Mouse (Mus musculus) adrenal gland, adult 8-10 months (tissue): Measurements from ENCODE around the gene Tll1. TPM values are rescaled to one million over a fixed set of nuclear protein-coding genes. Genes with fewer than 3 reads are reported as not detected.

ENCODE experiments used
- DNase-seq: peaks from one replicate; pipeline ENCODE4 v3.0.0; 2022
- total RNA-seq, 4 experiments: library from RNA; stranded (reverse); gene quantifications; 2 replicates each; pipeline ENCODE4 v1.2.4; 2022

Gene Tll1
- total RNA-seq: 1 to 10 TPM; 2.9 to 4.9 (median 4.4) TPM

DNA sequence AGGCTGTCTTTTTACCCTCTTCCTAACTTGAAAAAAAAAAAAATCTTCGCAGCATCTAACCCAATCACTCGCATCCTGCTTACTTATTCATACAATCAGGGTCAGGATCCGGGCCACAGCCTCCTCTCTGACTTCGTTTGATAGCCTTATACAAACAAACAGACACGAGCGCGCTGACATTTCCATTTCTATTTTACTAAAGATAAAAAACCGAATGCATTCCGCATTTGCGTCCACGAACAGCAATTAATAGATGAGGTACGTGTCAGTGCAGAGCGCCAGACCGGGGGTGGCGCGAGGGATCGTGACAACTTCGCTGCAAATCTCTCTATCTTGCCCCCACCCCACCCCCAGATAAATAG, at the start of gene Tll1:
Gene Tll1, minus strand, starts transcription at position 248 of the 362 bp plus-strand sequence.
- DNase-seq: no peak

DNA sequence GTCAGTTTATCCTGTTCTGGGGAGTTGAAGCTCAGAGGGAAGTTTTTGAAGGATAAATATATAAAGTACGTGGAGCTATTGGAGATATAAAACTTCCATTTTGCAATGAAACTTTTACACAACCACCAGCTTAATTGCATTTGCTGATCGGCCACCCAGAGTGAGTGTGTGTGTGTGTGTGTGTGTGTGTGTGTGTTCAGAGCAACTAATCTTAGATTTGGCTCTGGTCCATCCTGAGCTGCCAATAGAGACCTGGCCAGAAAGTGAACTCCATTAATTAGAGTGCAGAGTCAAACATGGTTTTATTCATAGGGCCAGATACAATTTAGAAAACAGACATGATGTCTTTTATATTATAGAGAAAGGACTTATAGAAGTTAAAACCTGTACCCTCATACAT, 32.6 kb upstream of the Tll1 start:
- DNase-seq: no peak

DNA sequence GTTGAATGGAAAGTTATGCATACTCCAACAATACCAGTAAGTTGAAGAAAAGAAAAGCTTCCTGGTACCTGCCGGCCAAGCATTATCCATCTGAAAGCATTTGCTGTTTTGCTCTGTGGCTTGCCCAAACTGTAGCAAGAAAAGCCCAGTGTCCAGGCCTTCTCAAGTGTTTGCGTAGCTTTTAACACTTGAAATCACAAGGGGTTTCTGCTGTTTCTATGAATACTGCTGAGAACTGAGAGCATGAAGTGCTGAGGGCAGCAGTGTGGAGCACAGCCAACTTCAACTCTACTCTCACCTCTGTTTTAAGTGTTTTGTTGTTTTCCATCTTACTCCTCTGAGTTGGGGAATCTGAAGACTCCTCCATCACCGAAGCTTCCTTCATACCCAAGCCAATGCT, 15.5 kb upstream of the Tll1 start:
- DNase-seq: no peak

DNA sequence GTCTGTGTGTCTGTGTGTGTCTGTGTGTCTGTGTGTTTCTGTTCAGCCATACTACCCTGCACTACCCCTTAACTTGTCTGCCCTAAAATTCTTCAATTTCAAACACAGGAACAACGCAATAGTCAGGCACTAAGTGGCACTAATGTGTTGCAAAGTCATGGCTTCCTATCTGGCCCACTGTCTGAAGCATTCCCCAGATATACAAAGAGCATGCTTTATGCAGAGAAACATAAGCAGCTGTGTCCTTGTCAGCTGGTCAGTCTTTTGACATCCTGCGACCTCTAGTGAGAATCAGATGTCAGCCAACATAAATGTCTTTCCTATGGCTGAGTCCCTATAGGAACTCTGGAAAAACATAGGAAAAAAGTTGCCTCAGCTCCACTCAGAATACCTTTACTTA, 11.6 kb upstream of the Tll1 start:
- DNase-seq: no peak

DNA sequence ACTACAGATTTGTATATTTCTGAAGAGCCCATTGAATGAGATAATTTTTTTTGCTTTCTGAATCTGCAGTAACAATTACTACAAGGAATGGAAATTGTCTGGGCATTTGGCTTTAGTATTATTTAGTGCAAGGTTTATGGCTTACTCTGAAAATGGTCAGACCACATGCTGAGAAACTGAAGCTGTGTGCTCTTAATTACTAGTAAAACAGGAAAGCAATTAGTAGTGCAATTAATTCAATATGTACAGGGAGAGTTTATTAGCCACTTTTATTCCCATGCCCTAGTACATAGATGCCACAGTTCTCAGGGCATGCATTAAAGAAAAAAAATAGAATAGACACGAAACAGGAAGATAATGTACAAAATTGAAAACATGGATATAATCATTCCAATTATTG, 10.2 kb upstream of the Tll1 start:
- no peak for DNase-seq

DNA sequence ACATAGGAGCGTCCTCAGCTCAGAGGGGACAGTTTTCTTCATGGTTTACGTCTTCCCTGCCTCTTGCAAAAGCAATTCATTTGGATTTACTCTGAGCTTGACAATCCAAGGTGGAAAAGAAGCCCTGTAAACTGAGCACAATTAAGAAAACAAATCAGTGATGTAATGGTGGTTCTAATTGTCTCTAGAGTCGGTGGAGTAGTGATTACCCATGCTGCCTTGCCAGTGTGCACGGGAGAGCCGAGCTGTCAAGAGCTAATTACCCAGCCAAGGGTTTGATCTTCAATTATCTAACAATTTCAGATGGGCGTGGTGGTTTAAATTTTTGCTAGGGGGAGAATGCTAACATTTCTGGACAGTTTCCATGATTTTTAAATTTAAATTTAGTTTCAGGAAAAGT, 9.3 kb upstream of the Tll1 start:
- no peak for DNase-seq

DNA sequence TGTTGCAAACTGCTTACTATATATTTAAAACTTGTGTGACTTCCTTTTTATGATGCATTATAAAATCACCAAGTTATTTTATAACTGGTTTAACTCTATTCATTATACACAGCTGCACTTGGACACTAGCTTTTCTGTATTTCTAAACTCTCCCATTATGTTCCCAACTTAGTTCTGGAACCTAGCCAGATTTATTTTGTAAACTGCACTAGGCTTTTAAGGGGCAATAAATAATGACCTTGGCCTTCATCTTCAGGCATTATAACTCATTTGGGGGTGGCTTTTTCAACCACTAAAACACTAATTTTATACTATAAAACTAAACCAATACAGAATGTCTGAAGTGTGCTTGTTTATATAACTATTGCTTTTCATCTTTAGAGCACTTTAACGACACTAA, 8.8 kb upstream of the Tll1 start:
- DNase-seq: no peak

DNA sequence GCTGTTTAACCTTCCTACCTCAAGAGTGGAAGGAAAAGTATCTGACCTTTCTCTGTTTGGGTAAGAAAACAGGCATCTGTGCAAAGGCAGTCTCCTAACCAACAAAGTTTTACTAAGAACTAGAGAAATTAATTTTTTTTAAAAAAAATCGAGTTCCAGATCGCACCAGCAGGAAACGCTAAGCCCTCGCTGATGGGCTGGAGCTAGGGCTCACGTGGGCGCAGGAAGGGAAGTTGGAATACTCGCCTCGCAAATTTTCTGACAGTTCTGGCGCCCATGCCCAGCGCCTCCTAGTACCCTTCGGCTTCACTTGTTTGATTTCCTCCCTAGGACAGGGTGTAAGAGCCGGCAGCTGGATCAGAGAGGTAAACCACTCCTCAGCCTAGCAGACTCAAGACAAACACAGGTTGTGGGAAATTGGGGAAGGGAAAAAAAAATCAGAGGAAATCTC, 365 bp upstream of the Tll1 start:
- peak; percentile 10 for DNase-seq

DNA sequence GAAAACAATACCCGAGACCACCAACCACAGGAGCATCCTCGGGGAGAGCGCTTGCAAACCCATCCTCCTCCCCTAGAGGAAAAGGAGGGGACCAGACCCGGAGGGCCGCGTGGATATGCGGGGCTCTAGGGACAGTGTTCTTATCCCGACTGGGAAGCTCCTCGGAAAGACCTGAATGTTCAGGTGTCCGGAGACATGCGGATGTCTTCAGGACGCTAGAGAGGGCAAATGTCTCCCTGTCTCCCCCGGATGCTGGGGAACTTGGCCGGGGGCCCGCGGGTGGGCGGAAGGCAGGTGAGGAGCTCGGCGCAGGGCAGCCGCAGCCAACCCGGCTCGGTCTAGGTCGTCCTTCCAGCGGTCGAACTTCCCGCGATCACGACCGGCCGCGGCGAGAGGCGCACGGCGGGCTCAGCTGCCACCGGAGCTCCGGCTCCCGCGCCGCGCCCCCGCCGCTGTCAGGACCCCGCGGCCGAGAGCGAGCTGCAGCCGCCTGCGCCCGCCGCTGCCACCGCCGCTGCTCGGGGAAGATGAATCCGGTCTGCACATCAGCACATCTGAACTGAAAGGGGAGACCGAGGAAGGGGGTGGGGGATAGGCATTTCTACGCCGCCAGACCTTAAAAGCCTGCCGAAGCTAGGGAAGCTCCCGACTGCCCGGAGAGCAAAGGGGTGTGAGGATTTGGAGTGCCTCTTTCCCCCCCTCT, 599 bp downstream of the Tll1 start:
- DNase-seq: no peak

DNA sequence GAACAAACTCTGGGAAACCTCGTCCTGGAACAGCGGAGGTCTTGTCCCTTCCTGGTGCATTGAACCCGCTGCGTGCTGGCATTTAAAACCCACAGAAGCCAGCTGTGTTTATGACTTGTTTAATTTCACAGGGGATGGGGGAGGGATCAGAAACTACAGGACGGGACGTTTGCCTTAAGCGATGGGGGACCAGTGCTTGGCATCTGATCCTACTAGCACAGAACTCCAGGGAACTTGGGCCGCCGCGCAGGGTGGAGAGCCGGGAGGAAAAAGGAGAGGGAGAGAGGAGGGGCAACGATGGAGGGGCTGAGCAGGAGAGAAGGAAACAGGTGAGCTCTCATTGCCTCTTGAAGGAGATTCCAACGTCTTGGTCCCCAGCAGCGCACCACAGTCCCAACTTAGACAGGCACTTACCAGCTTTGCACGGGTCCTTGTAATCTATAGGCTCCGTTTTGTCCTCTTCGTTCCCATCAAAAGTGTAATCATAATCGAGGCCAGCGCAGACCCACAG, 1.2 kb downstream of the Tll1 start:
- no peak for DNase-seq

DNA sequence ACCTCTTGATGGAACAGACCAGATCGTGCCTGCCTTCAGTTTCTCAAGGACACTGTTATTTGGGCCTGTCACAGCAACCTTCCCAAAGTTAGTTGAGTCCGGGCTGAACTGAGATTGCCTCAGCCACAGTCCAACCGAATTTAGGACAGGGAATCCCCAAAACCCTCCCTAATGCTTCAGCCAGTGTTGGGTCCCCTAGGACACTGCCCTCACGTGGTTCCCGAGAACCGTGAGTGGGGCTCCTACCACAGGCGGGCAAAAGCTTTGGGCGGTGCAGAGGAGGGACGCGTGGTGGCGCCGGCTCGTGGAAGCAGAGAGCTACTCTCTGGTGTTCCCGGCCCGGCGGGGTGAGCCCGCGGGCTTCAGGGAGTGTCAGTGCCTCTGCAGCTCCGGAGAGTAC, 1.9 kb downstream of the Tll1 start:
- peak; percentile 23 for DNase-seq

DNA sequence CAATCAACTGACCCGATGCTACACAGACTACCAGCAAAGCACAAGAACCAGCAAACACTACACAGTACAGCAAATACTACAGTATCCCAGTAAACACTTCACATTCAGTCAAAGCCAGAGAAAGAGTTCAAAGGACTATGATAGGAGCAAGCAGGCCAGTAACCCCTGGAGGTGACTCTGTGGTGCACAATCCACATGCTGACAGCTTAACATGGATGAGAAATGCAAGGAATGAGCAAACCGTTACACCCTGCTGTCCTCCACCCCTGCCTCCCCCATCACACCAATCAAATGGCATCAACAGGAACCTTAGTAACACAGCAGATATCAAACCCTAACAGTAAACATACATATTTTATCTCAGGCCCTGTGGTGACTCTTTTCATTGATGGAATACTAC, 7.7 kb downstream of the Tll1 start:
- no peak for DNase-seq

DNA sequence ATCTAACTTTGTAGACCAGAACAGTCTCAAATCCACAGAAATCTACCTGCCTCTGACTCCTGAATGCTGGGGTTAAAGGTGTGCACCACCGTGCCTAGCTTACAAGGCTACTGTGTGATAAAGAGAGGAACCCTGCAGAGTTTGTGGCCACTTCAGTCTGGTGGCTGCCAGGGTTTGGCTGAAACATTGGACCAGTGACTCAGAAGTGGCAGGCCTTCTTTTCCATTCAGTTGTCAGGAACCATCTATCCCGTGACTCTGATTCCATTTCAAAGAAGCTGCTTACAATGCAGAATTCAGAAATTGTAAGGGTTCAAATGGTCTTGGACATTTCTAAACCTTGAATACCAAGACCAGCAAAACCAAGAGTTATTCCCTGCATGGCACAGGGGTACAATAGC, 12.7 kb downstream of the Tll1 start:
- no peak for DNase-seq

DNA sequence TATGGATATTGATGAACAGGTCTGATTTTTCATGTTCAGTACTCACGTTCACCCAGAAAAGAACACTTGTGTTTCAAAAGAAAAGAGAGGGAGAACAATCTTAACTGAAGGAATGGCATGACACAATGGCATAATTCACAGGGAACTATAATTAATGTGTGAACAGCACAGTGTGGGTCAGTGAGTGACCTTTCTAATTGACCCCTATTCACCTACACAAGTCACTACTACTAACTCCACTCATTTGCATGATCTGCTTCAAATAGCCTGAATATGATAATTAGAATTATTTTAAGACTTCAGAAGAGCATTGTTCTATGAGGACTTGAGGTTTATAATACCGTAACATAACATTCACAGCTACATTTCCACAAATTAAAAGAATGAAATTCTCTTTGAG, 18.2 kb downstream of the Tll1 start:
- DNase-seq: no peak

DNA sequence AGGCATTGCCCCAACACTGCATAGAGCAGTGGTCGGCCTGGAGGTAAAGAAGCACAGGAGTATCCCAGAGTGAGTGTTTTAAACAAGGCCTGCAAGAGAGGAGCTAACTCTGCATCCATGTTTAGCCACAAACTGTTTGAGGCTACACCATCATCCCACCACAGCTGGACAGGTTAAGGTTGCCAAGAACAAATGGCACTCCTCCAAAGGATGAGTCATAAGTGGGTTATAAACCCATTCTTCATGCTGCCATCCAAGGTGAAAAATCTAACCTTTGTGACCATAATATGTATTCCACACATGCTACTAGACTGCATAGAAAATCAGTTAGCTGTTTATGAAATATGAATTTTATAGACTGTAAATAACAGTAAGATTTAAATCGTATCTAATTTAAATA, 29.1 kb downstream of the Tll1 start:
- DNase-seq: no peak

DNA sequence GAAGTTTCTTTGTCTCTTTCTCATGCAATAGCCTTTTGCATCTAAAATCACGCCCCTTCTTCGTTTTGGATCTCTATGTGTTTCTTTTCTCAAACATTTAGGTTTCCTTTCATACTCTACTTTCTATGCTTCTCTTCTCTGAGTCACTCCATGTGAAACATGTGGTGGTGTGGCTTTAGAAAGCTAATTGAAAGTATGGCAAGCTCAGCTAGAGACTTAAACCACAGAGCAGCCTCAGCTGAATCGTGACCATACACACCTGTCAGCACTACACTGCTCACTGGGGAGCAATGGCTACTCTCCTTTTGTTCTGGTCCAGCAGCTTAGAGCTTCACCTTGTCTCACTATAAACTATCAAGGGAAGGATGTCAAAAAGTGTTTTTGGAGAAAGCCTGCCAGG, 31.2 kb downstream of the Tll1 start:
- DNase-seq: no peak

DNA sequence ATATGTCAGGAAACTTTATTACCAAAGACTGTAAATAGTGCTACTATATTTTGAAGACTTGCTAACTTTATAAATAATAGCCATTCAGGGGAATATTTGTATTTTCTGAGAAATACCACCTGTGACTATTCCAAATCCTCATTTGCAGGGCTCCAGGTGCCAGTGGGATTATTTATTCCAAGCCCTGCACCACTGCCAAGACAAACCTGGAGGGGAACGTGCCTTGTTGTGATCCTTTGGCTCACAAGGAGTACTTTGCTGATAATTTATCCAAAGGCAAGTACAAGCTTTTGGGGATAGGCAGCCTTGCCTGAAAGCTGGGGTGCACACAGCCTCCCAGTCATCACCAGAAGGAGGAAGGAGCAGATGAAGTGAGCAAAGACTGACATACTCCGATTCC, 32.3 kb downstream of the Tll1 start:
- DNase-seq: no peak

DNA sequence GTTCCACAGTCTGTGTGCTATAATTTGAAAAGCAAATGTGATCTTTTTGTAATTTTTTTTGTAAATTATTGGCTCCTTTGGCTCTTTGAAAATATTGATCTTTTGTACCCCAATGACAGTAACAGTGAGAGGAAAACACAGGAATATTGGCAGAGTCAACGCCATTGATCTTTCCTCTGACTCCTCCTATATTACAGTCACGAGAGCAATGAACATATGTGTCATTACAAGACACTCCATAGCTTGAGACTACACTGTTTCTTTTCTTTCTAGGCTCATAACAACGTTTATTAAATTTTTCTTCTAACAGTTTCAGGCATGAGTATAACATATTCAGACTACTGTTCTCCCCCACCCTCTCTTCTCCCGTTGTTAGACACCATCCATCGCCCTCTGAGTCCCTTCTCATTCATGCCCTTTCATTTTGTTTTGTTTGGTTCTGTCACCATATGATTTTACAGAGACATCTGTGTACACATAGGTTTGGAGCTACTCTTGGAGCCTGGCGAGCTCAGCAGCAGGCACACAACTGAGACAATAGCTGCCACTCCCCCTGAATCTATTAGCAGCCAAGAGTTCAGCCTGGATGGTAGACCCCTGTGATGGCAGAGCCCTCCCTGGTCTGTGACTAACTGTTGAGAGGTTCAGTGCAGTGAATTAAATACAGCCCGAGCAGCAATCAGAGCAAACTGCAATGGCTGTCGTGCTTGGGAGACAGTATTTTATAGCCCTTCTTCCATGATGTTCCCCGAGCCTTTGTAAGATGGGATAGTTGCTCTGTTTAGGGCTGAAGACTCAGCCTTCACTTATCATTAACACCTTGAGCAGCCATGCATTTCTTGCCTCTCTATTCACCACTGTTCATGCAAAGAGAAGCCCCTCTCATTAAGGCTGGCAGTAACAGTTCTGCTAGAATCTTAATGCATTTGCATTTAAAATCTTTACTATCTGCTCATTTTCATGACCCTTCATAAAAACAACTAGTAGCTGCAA, 52.9 kb downstream of the Tll1 start:
- no peak for DNase-seq

DNA sequence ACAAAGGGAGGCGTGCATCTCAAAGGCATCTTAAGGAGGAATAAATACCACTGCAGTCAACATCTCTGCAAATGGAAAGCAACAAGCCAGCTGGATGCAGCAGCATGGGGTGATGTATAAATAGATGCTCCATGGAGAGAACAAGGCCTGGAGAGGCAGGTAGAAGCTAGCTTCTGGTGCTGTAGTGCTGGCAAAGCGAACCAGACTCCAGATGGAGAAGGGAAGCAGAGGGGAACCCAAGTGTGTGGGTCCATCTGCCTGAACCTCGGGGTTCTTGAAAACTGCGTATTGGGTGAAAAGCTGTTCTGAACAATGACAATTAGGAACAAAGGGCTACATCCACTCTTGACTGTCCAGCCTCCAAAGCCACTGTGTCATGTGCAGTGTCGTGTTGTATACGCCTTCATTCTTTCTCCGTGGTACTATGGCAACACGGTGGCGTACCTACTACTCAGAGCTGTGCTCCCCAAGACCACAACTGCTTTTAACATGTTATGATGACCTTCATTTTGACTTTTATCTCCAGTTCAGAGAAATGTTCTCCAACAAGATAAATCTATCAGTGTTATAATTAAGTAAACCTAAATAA, 53.8 kb downstream of the Tll1 start:
- no peak for DNase-seq

DNA sequence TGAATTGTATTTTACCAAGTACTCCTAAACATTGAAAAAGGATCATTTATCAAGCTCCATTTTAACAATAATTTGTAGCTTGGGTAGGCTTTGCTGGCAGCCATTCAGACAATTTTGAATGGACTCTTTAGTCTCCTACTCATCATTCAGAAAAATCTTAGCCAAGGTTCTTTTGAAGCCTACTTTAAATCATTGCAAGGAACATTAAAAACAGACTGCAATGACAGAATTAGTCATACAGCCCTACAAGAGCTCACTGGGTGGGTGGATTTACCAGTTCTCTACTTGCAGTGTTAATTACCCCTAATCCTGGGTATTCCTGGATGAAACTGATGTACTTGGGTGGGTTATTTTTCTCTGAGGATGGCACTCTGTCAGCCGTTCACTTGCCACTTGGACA, 69.5 kb downstream of the Tll1 start:
- DNase-seq: no peak

DNA sequence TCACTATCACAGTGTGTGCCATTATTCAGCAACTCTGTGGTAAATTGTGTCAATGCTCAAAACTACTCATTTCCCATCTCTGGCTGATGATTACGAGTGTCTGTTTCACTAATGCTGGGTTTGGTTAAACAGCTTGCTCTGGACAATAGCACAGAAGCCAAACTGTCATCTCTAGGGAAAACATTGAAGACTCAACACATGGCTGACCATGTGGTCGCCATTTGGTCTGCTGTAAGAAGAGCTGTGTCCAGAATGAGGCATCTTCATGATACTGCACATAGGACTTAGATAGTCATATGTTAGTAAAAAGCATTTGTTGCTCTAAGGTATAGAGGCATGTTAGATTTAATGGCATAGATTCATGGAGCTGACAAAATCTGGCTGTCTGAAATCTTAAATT, 98.9 kb downstream of the Tll1 start:
- no peak for DNase-seq

DNA sequence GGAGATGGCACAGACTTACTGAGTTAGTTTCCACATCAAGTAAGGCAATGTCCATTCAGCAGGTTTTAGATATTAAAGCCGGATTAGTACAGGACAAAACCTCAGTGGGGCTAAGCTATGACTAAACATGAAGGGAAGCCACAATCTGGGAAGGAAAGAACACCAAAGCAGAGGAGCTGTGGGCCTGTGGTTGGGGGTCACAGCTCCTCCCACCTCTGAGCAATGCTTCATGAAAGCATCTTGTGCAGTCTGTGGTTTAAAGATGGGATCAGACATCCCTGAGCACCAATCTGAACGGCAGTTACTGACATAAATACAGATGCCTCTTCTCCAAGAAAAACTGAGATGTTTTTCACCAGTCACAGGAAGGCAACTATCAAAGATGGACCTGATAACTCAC, 132.7 kb downstream of the Tll1 start:
- no peak for DNase-seq

DNA sequence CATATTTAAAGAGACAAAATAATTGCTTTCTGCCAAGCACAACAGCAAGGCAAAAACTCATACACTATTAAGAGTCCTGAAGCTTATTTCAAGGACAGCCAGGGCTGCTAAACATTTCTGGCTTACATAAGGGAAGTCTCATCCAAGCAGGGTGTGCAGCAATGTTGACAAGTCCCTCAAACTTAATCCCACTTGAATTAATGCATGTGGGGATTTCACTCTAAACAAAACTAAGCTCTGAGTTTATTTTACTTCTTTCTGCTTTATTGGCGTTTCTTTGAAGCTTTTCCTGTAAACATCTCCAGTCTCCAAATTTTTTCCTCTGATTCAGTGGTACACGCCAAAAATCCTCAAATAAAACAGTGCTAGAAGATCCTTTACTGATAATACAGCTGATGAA, 146.2 kb downstream of the Tll1 start:
- DNase-seq: no peak
